ENCODE assay signal across 9 mouse cellular contexts in the genomic region with DNA sequence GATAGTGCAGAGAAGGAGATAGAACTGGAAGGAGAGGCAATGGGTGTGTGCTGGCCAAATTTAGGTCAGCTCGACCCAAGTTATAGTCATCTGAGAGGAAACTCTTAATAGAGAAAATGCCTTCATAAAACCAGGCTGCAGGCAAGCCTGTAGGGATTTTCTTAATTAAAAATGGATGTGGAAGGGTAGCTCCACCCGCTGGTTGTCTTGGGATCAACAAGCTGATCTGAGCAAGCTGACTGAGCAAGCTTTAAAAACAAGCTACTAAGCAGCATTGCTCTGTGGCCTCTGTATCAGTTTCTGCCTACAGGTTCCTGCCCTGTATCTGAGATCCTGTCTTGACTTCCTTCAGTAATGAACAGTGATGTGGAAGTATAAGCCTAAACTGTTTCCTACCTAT.
DNase-seq lines count a peak whose midpoint lies in the region; ATAC-seq lines count a peak whose summit lies in the region.
"Had no signal": no experiment of that assay in that cellular context is flagged by ENCODE, and none has a peak within 500 bp of the region (broad histone marks: within the 10 kb centered on the region; RNA-seq: fewer than 3 reads in every experiment).

No protein-coding gene starts in this region.

- H3K4me2 ChIP-seq in heart, embryonic 11.5 days = no peak overlapping the region
- no peak overlapping the region for H3K4me2 ChIP-seq in neural tube, embryonic 15.5 days
- H3K4me2 ChIP-seq: embryonic facial prominence, embryonic 15.5 days had no signal

- H3K27me3 ChIP-seq in heart, embryonic 11.5 days (ENCODE audit: control insufficient read depth, insufficient read depth, low read length) = no peaks in the 10 kb centered on the region
- H3K27me3 ChIP-seq in neural tube, embryonic 15.5 days (replicated peaks) = no peaks in the 10 kb centered on the region
- H3K27me3 ChIP-seq: embryonic facial prominence, embryonic 15.5 days had no signal

- no peak overlapping the region for H3K9ac ChIP-seq in heart, embryonic 11.5 days (ENCODE audit: low read depth, low read length)
- no peak overlapping the region for H3K9ac ChIP-seq in neural tube, embryonic 15.5 days (replicated peaks)
- H3K9ac ChIP-seq: embryonic facial prominence, embryonic 15.5 days had no signal

- no peak for ATAC-seq in heart, embryonic 11.5 days (replicated peaks; ENCODE audit: insufficient number of reproducible peaks, low FRiP score, low TSS enrichment)
- ATAC-seq in neural tube, embryonic 15.5 days (ENCODE audit: low FRiP score) = no peak

- no peaks in the 10 kb centered on the region for H3K4me1 ChIP-seq in heart, embryonic 11.5 days (ENCODE audit: control insufficient read depth, insufficient read depth, low read length)
- no peaks in the 10 kb centered on the region for H3K4me1 ChIP-seq in neural tube, embryonic 15.5 days
- H3K4me1 ChIP-seq: embryonic facial prominence, embryonic 15.5 days had no signal

- WGBS in heart, embryonic 11.5 days (ENCODE audit: insufficient replicate concordance) = 55% methylated on average over 2 of the region's 2 CpGs
- WGBS in neural tube, embryonic 15.5 days = 69% methylated on average over 2 of the region's 2 CpGs

- peak; percentile 5 for DNase-seq in heart, postnatal 4 days
- DNase-seq in 416B (ENCODE audit: low read depth) (peak; percentile 19), A20 (ENCODE audit: low read depth, low spot score) (peak; percentile 20)
- DNase-seq in layer of hippocampus, adult 8-10 months (ENCODE audit: low spot score in 2 of 2) = peak; percentile 8 to 50
- DNase-seq in cerebellum, adult 11-12 months = no peak
- DNase-seq: thymus, postnatal 4 days had no signal

- no peak overlapping the region for H3K4me3 ChIP-seq in heart, embryonic 11.5 days (ENCODE audit: low read depth, low read length)
- H3K4me3 ChIP-seq in neural tube, embryonic 15.5 days (replicated peaks) = no peak overlapping the region
- H3K4me3 ChIP-seq: embryonic facial prominence, embryonic 15.5 days had no signal

- H3K9me3 ChIP-seq in heart, embryonic 11.5 days (replicated peaks; ENCODE audit: control insufficient read depth, low read length) = no peaks in the 10 kb centered on the region
- H3K9me3 ChIP-seq in neural tube, embryonic 15.5 days (replicated peaks) = no peaks in the 10 kb centered on the region
- H3K9me3 ChIP-seq: embryonic facial prominence, embryonic 15.5 days had no signal

- H3K27ac ChIP-seq in heart, embryonic 11.5 days (ENCODE audit: low read depth, low read length) = no peak overlapping the region
- no peak overlapping the region for H3K27ac ChIP-seq in neural tube, embryonic 15.5 days (replicated peaks)
- H3K27ac ChIP-seq: embryonic facial prominence, embryonic 15.5 days had no signal

- H3K36me3 ChIP-seq in heart, embryonic 11.5 days (ENCODE audit: control insufficient read depth, insufficient read depth, low read length) = no peaks in the 10 kb centered on the region
- H3K36me3 ChIP-seq in neural tube, embryonic 15.5 days = no peaks in the 10 kb centered on the region
- H3K36me3 ChIP-seq: embryonic facial prominence, embryonic 15.5 days had no signal
